Mouse (Mus musculus): ENCODE results near the gene P2ry4.

Gene P2ry4

DNA sequence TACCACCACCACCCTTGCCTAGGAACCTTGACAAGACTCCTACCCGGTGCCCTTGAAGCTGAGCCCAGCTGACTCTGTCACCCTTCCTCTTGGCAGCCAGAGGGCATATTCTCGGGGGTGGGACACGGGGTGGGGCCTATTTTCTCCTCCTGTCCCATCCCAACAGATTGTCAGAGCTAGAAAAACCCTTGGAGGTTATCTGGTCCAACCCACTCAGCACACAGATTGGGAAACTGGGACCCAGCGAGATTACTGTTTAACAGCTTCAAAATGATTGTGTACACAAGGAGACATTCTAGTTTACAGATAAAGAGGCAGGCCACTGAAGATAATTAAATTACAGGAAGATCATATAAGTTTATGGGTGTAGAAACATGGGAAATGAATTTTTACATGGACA is at the start of gene P2ry4:
Gene P2ry4 (minus strand): TSS at position 79 of the 400 bp plus-strand sequence.
- no peak for ATAC-seq (ENCODE audit: low TSS enrichment)

DNA sequence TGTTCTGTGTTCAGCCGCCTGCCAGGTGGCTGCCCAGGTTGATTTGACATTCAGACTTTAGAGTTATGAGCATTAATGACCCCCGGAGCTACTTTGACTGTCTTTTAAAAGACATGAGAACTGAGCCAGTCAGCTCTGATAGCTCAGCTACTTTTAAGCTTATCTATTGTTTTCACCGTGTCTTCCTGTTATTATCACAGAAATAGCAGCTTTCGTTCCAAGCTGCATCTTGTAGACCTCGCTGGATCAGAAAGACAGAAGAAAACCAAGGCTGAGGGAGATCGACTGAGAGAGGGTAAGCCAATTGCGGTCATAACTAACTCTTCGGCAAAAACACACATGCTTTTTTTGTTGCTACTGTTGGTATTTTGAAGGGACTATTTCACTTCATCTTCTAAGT is 43.8 kb upstream of the P2ry4 start:
- no peak for ATAC-seq (ENCODE audit: low TSS enrichment)

DNA sequence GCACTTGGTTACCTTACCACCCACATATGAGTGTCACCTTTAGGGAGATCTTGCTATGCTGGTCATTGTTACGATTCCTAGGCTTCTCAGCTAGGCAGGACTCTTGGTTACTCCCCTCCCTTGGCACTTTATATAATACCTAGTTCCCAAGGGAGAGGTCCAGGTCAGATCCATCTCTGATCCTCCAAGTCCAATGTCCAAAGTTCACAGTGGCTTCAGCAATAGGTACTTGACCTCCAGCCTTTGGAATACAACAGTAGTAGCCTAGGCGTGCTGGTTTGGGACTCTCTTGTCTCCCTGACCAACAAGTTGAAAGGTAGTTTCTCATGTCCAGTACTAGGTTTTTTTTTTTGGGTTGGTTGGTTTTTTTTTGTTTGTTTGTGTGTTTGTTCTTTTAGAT is 34.4 kb upstream of the P2ry4 start:
- ATAC-seq (ENCODE audit: low TSS enrichment), result no peak

DNA sequence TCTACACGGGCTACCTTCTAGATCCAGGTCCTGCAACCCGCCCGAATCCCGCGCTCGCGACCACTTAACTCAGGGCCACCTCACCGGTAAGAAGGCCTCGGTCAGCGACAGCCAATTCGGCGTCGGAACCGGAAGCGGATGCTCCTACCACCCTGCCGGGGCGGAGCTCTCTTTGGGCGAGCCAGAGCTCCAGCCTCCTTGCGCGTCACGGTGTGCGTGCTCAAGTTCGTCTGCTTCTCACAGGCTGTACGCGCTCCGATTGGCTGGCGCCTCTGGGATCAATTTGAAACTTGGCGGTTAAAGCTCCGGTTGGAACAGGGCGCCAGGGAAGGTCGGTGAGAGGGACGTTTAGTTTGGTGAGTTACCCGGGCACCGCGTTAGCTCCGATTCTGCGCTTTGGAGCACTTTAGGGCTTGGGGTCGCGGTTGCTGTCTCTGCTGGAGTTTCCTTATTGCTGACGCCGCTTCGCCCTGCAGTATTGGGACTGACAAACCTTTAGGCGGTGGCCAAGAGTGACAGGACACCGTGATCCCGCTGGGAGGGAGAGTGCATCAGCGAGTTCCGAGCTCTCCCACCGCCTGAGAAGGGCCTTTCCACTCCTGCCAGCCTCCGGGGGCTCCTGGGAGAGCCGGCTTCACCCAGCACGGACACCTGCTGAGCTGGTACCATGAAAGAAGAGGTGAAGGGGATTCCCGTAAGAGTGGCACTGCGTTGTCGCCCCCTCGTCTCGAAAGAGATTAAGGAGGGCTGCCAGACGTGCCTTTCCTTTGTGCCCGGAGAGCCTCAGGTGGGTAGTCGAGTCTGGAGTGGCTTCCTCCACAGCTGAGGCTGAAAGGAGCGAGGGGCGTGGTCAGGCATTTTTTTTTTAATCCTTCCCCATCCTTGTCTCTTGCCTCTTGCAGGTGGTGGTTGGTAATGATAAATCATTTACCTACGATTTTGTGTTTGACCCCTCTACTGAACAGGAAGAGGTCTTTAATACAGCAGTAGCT is 31.4 kb upstream of the P2ry4 start, which contains the start of gene Pdzd11:
Gene Pdzd11 (minus strand): TSS at position 767 of the 992 bp plus-strand sequence.
- ATAC-seq (ENCODE audit: low TSS enrichment), result peak; percentile 100

DNA sequence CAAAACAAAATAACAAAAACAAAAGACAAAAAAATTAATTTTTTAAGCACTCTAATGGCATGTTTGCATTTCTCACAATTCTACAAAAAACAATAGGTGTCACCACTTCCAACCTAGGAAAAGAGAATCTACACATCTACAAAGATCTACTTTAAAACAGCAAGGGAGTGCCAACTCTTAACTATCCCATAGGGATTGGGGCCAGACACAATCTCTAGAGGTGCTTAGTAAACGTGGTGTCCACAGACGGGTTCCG is 30.8 kb upstream of the P2ry4 start, which contains the start of gene Kif4:
Gene Kif4 (plus strand): TSS at position 192 of the 256 bp plus-strand sequence.
- ATAC-seq (ENCODE audit: low TSS enrichment), result no peak; the same call in 1 of the 2 replicates

DNA sequence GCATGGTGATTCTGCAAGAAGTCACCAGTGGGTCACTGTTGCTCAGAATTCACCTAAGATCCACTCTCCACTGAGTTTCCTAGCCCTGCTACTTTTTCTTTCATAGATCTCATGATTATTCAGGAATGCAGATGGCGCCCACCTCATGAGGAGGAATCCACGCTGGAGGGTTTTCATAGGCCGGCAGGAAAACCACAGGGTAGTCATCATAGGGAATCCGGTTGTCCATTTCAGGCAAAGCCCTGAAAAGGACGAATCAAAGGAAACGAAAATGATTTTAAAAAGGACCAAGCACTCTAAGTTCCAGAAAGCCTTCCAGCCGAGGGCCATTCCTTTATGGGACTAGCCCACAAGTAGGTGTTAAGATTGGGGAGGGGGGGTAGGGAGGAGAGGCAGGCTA is 30.5 kb upstream of the P2ry4 start:
- no peak for ATAC-seq (ENCODE audit: low TSS enrichment)

DNA sequence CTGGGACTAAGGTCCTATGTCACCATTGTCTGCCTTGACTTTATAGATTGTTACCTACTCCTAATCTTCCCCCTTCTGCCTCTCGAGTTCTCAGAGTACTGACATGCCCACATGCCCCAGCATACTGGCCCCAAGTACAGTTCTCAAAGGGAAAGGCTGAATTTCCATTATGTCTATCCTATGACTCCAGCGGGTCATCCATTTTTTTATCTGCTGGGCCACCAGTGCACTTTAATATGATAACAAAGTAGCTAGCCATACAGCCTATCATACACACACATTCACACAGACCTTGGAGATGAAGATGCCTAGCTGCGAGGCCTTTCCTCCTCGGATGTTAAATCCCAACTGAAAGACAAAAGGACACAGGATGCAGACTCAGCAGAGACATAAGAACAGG is 29.6 kb upstream of the P2ry4 start:
- ATAC-seq (ENCODE audit: low TSS enrichment), result no peak

DNA sequence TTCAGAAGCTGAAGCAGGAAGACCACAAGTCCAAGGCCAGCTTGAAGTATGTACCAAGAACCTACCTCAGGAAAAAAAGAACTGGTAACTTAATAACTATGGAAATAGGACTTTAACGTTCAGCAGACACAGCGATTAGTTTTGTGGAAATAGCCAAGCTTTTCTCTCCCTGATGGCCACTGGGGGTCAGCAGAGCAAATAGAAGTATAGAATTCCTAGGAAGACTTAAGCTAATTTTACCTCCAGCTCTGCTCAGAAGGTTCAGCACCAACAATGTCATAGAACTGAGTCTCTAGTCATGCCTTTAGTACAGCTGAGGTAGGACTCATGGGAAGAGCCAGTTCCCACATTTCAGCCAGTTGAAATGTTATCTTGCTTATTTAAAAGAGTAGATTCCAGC is 26.7 kb upstream of the P2ry4 start:
- no peak for ATAC-seq (ENCODE audit: low TSS enrichment)

DNA sequence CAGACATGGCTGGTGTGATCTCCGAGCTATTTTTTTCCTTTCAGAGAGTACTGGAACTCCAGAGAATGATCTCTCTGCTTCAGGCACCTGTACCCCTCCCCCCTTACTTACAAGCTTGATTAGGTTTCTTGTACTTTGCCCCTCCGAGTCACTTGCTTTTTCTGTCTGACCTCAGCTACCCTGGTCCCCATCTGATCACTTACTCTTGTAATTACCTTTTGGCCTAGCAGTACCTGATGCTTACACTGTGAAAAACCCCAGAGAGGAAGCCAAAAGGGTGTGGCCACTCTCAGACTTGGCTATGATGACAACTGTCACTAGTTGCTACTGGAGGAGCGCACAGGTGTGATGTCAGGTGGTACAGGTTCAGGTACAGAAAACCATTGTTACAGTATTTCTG is 23.8 kb upstream of the P2ry4 start:
- no peak for ATAC-seq (ENCODE audit: low TSS enrichment)

DNA sequence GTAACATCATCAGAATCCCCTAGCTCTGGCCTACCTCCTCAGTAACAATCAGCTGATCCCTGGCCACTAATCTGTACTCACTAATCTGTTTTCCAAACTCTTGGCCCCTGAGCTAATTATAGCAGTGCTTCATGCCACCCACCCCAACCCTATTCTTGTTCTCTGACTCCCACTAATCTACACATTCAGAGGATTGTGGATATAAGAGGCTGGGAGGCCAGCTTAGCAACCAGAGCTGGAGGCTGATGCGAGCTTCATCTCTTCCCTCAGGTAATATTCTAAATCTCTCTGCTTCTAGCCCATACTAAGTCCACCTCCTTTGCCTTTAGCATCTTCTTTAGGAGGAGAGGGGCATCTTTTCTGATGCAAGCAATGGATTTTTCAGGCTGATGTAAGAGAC is 10.6 kb upstream of the P2ry4 start, which contains the start of gene Arr3:
Gene Arr3 (plus strand): TSS at position 184 of the 400 bp plus-strand sequence.
- ATAC-seq (ENCODE audit: low TSS enrichment), result peak; percentile 79

DNA sequence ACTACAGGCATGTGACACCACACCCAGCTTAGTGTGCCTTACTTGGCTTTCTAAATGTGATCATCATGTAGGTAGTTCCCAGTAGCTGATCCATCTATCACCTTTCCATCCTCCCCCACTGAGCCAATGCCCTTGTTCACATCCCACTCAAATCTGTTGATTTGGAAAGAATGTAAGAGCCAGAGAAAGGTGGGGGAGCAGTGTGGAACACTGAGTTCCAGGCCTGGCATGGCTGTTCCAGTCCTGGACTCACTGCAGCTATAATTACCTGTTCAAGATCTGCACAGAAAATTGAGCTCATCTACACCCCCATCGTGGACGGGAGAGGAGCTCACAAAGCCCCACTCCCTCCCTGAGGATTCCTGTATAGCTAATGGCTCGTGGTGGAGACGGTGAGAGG is 5.1 kb upstream of the P2ry4 start:
- ATAC-seq (ENCODE audit: low TSS enrichment), result peak; percentile 77

DNA sequence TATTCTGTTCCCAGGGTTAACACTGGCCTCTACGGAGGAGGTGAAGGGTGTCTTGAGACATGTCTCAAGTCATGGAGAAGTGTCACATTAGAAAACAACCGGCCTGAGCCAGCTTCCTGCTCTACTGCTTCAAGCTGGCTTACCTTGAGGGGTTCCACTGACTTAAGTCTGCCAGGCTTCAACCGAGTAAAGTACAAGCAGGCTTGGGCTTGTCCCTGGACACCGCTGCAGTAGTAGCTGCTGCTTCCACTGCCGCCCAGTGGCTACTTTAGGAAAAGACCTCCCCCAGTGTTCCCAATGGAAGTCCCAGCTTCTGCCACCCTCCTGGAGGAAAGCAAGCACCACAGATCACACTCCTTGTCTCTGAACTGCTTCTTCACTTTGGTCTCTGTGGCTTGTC is 2.8 kb upstream of the P2ry4 start:
- peak; percentile 85 for ATAC-seq (ENCODE audit: low TSS enrichment)

DNA sequence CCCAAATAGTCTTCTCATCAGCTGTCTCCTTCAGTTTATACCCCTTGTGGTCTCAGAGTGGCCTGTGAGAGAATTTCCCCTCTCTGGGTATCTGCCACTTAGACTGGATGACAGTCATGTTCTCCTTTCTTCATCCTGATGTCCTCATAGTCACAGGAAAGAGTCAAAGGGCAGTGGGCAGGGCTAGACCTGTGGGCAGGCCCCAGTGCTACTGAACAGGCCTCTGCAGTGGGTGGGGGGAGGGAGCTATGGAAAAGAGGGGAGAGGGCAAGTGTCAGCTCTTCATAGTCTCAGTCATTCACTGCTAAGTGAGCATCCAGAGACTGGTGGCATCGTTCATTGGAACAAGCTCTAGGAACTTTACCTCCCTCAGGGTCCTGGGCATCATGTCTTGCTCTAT is 22.7 kb downstream of the P2ry4 start, which contains the start of gene Awat1:
Gene Awat1 (plus strand): TSS at position 301 of the 400 bp plus-strand sequence.
- ATAC-seq (ENCODE audit: low TSS enrichment), result no peak

DNA sequence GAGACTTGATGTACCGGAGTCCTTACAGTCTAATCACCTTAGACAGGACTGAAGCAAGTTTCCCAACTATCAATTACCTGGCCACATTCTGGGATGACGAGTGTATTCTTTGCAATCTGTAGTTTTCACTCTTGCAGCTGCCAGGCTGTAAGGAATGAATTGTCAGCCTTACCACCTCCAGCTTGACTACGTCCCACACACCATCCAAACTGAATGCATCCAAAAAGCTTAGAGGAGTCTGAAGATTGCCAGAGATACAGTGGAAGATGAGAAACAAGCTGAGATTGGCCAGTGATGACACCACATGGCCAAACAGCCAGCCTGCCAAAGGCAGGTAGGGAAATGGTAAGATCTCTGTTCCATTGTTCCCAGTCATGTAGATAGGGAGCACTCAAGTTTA is 29.0 kb downstream of the P2ry4 start:
- peak; percentile 98 for ATAC-seq (ENCODE audit: low TSS enrichment)

DNA sequence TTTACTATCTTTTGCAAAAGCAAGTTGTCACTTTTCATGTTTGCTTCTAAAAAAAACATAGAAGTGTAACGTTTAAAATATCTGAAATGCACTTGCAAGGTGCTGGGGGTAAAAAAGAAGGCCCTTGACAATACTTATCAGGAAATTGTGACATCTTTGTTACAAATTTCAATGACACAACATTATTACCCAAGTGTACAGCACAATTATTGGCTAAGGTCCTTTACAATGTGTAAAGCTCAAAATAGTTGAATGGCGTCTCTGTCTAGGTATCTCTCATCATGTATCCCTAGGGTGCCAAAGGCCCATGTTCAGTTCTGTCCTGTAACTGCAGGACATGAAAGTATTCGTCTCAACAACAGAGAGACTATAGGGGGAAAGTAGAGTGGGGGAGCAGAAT is 38.6 kb downstream of the P2ry4 start:
- ATAC-seq (ENCODE audit: low TSS enrichment), result no peak

All from frontal cortex, adult (tissue).